Mouse (Mus musculus) lung, adult 2 months (tissue): ENCODE data around the gene Glis1.

Experiments used
- CTCF ChIP-seq: fragments of 200-500 bp; IDR thresholded peaks from 2 replicates; pipeline ENCODE4 v1.5.1; 2011; ENCODE audit warnings: mild to moderate bottlenecking, low read length, control low read depth; ENCODE audit not compliant: insufficient read depth
- POLR2A ChIP-seq: fragments of 200-500 bp; IDR thresholded peaks from 2 replicates; pipeline ENCODE4 v1.6.1; 2011; ENCODE audit warnings: low read depth, mild to moderate bottlenecking, control low read depth, low read length, borderline replicate concordance; ENCODE audit errors: extremely low read depth

DNA sequence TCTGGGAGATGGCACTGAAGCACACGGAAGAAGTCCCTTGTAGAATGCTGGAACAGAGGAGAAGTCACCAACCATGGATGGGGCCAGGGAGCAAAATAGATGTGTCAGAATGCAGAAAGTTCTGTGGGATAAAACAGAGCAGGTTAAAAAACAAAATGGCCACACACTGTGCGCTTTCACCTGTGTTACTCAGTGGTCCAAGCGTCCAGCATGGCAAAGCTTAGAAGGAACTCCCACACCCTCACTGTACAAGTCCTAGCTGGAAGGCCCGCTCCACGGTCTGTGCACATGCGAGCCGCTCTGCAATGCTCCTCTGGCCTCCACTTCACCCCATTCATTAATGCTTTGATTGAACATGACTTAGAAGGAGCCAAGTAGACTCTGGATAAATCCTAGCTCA, 81.2 kb downstream of the Glis1 start:
- TF ChIP-seq CTCF = no peak
- no peak for TF ChIP-seq POLR2A
